Mouse (Mus musculus): ENCODE data around the gene Sf3a3. TPM values are rescaled to one million over a fixed set of nuclear protein-coding genes. Genes with fewer than 3 reads are reported as not detected.
A peak's percentile ranks its signal among the peaks of the same experiment; 100 is the strongest.

Sf3a3 gene
- total RNA-seq, 2 experiments from 2014 or later: 14.2 to 26.2 TPM

DNA sequence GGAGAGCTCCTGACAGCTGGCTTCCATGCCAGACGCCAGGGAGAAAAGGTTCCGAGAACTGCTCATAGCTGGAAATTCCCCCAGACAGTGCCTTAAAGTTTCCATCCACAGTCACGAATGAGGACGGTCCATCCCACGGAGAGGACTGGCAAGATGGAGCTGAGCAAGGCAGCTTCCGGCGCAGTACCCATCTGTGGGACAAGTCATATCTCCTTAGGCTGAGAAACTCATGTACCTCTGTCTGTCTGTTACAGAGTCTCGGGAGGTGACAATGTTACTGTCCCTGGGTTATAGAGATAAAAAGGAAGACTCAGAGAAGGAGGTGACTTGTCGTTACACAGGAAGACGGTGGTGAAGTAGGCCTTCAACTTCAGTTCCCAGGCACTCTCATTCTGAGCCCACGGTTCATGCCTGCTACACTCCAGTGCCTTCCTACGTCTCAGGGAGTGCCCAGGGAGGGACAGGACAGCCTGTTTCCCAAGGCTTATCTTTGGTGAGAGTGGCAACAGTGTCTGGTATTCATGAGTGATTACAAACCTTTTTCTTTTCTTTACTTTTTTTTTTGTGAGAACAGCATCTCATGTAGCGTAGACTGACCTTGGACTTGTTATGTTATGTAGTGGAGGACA, 54.5 kb downstream of the Sf3a3 start:
- peak; percentile 64 for ATAC-seq (replicated peaks; ENCODE audit: low FRiP score, poor library complexity, severe bottlenecking)

DNA sequence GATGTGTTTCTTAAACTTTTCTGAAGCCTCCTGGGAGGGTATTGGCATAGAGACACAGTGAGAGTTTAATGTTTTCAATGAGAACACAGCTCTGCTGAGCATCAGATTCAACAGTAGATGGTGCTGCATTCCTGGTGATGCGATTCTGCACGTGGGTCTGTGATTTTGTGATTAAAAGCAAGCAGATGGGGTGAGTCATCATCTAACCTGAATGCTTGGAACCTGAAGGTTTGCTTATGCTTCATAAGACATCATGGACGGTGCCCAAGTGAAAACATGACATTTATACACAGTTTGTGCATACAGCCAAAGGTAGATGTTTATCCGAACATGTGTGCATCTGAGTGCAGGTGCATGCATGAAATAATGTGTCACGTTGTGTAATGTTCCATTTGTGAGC, 56.0 kb downstream of the Sf3a3 start:
- ATAC-seq (replicated peaks; ENCODE audit: low FRiP score, poor library complexity, severe bottlenecking): no peak

DNA sequence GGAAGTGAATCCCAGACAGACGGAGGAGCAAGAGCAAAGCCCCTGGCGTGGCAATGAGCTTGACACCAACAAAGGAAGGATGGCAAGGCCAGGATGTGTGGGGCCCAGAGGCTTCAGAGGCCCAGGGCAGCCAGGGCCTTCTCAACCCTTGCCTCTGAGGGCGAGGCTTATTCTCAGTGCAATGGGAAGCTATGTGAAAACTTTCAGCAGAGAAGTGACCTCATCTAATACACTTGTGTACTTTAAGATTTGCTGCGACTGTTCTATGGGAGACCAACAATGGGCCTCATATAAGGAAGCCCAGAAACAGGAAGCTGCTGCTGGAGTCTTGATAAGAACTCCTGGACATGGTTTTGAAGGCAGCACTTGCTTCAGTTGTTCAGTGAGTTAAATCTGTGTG, 57.5 kb downstream of the Sf3a3 start:
- no peak for ATAC-seq (replicated peaks; ENCODE audit: low FRiP score, poor library complexity, severe bottlenecking)

DNA sequence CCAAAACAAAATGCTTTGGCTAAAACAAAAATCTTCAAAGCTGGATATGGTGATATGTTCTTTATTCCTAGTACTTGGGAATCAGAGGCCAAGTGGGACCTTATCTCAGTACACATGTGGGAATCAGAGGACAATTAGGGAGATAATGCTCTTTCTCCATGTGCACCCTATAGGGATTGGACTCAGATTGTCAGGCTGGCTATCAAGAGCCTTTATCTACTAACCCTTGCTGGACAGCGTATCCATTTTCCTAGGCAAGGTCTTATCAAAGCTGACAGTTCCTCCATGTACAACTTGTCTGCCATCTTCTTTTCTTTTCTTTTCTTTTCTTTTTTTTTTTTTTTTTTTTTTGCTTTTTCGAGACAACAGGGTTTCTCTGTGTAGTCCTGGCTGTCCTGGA, 58.9 kb downstream of the Sf3a3 start:
- no peak for ATAC-seq (replicated peaks; ENCODE audit: low FRiP score, poor library complexity, severe bottlenecking)

DNA sequence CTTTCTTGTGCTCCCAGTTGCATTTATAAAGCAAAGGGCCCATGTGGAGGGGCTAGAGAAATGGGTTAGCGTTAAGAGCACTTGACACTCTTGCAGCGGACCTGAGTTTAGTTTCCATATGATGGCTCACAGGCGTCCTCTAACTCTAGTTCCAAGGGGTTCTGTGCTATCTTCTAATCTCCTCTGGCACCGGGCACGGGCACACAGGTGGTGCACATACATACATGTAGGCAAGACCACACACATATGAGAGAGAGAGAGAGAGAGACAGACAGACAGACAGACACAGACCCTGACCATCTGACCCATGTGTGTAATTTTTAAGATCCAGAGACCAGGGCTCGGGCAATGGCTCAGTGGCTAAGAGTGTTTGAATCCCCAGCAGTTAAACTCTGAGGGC, 59.4 kb downstream of the Sf3a3 start:
- ATAC-seq (replicated peaks; ENCODE audit: low FRiP score, poor library complexity, severe bottlenecking): peak; percentile 44

DNA sequence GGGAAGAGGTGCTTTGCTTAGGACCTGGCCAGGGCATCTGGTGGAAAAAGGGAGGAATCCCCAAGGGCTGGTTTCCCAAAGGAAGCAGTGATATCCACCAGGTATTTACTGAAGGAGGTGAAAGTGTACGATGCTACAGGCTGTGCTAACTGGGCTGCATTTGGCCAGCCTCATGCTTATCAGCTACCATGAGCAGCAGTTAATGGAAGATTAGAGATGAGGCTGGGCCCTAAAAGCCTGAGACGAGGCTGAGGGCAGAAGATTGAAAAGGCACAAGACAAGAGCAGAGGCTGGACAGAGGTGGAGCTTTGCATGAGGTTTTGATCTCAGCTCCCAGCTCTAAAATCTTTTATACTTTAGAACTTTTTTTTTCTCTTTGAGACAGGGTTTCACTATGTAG, 59.9 kb downstream of the Sf3a3 start:
- ATAC-seq (replicated peaks; ENCODE audit: low FRiP score, poor library complexity, severe bottlenecking): peak; percentile 96

DNA sequence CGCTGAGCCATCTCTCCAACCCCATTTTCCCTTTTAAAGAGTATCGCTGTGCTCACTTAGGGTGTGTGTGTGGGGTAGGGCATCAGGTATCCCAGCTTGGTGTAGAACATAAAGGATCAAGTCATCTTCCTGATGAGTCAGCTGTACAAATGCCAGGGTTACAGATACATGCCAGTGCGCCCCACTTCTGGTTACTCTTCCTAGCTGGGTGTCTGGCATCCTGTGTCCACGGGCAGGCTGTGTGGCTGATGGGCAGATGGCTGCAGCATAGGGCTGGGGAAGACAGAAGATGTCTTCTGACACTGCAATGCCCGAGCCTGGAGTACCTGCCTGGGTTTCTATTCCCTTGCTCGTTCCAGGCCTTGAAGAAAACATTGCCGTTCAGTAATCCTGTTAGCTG, 66.8 kb downstream of the Sf3a3 start:
- ATAC-seq (replicated peaks; ENCODE audit: low FRiP score, poor library complexity, severe bottlenecking): no peak

Other genes starting within 250 kb of the Sf3a3 start
- gene 3100002H09Rik, start 104.0 kb upstream of the Sf3a3 start, total RNA-seq (2015; ENCODE audit: low replicate concordance): not detected in 2 replicates
- not detected in 2 replicates for gene 3100002H09Rik, start 104.0 kb upstream of the Sf3a3 start, total RNA-seq (2017; ENCODE audit: low replicate concordance)
- not detected in 2 replicates for gene Pou3f1, start 58.0 kb upstream of the Sf3a3 start, total RNA-seq (2015; ENCODE audit: low replicate concordance)
- gene Pou3f1, start 58.0 kb upstream of the Sf3a3 start, total RNA-seq (2017; ENCODE audit: low replicate concordance): not detected in 2 replicates
- 6.7 and 20.8 TPM in 2 replicates for gene Utp11, start 21.2 kb upstream of the Sf3a3 start, total RNA-seq (2015; ENCODE audit: low replicate concordance)
- 4.5 and 15.1 TPM in 2 replicates for gene Utp11, start 21.2 kb upstream of the Sf3a3 start, total RNA-seq (2017; ENCODE audit: low replicate concordance)
- 4.2 and 7.5 TPM in 2 replicates for gene Fhl3, start 14.1 kb upstream of the Sf3a3 start, total RNA-seq (2015; ENCODE audit: low replicate concordance)
- gene Fhl3, start 14.1 kb upstream of the Sf3a3 start, total RNA-seq (2017; ENCODE audit: low replicate concordance): 0.77 and 1.3 TPM in 2 replicates
- gene Inpp5b, start 27.1 kb downstream of the Sf3a3 start, total RNA-seq (2015; ENCODE audit: low replicate concordance): 27.3 and 37.0 TPM in 2 replicates
- 15.2 and 15.8 TPM in 2 replicates for gene Inpp5b, start 27.1 kb downstream of the Sf3a3 start, total RNA-seq (2017; ENCODE audit: low replicate concordance)
- gene Mtf1, start 87.3 kb downstream of the Sf3a3 start, total RNA-seq (2015; ENCODE audit: low replicate concordance): 5.2 and 5.4 TPM in 2 replicates
- 8.6 and 17.4 TPM in 2 replicates for gene Mtf1, start 87.3 kb downstream of the Sf3a3 start, total RNA-seq (2017; ENCODE audit: low replicate concordance)
- 8.2 and 14.0 TPM in 2 replicates for gene Yrdc, start 135.9 kb downstream of the Sf3a3 start, total RNA-seq (2015; ENCODE audit: low replicate concordance)
- 1.2 and 1.5 TPM in 2 replicates for gene Yrdc, start 135.9 kb downstream of the Sf3a3 start, total RNA-seq (2017; ENCODE audit: low replicate concordance)
- gene 1110065P20Rik, start 136.4 kb downstream of the Sf3a3 start, total RNA-seq (2015; ENCODE audit: low replicate concordance): 5.8 TPM in 1 of 2 replicates, not detected in the other
- gene 1110065P20Rik, start 136.4 kb downstream of the Sf3a3 start, total RNA-seq (2017; ENCODE audit: low replicate concordance): 0.70 and 3.3 TPM in 2 replicates
- gene Maneal, start 147.4 kb downstream of the Sf3a3 start, total RNA-seq (2015; ENCODE audit: low replicate concordance): not detected in 2 replicates
- not detected in 2 replicates for gene Maneal, start 147.4 kb downstream of the Sf3a3 start, total RNA-seq (2017; ENCODE audit: low replicate concordance)
- gene Epha10, start 166.1 kb downstream of the Sf3a3 start, total RNA-seq (2015; ENCODE audit: low replicate concordance): not detected in 2 replicates
- not detected in 2 replicates for gene Epha10, start 166.1 kb downstream of the Sf3a3 start, total RNA-seq (2017; ENCODE audit: low replicate concordance)
- 0.38 and 0.84 TPM in 2 replicates for gene 9930104L06Rik, start 222.3 kb downstream of the Sf3a3 start, total RNA-seq (2015; ENCODE audit: low replicate concordance)
- gene 9930104L06Rik, start 222.3 kb downstream of the Sf3a3 start, total RNA-seq (2017; ENCODE audit: low replicate concordance): 3.2 and 6.1 TPM in 2 replicates
- gene Cdca8, start 224.5 kb downstream of the Sf3a3 start, total RNA-seq (2015; ENCODE audit: low replicate concordance): 50.9 and 62.5 TPM in 2 replicates
- gene Cdca8, start 224.5 kb downstream of the Sf3a3 start, total RNA-seq (2017; ENCODE audit: low replicate concordance): 52.7 and 74.9 TPM in 2 replicates

Data from erythroblast, adult 5-6 weeks (primary cell).